Mouse (Mus musculus): ENCODE measurements around the gene Ciart.
A peak's percentile ranks its signal among the peaks of the same experiment; 100 is the strongest.

GRCm38 (mm10) chr3:95881979-95882815 is at the start of gene Ciart:
- no peak for TF ChIP-seq CTCF (IDR thresholded peaks at IDR 0.05; ENCODE audit: extremely low read depth, insufficient read depth, low read length)
- TF ChIP-seq POLR2A (IDR thresholded peaks at IDR 0.05; ENCODE audit: extremely low read depth, insufficient read depth, low read length): peak; percentile 86
